Mouse (Mus musculus): ENCODE measurements around the gene Creb3l1. TPM values are rescaled to one million over a fixed set of nuclear protein-coding genes. Genes with fewer than 3 reads are reported as not detected.

Gene Creb3l1
- polyA plus RNA-seq, 1 experiment, result 8.9 TPM

- no peak for DNase-seq
- Histone ChIP-seq H3K27ac (ENCODE audit: insufficient read depth, low read depth, low read length) (no peak within 1 kb of the TSS), H3K27me3 (replicated peaks; ENCODE audit: control insufficient read depth, insufficient read depth, low read length) (peaks cover 8% of the 10 kb centered on the region; the same call in 1 of the 2 replicates), H3K4me3 (ENCODE audit: insufficient read depth, low read depth, low read length) (peak within 1 kb of the TSS; percentile 36), H3K4me1 (ENCODE audit: control insufficient read depth, insufficient read depth, low read length) (peaks cover 5% of the 10 kb centered on the region; the same call in 1 of the 2 replicates), H3K36me3 (ENCODE audit: control insufficient read depth, insufficient read depth, low read length) (no peaks in the 10 kb centered on the region)
- WGBS, result 5% methylated on average over 79 of the region's 79 CpGs
- TF ChIP-seq CTCF (conservative IDR thresholded peaks at IDR 0.05; ENCODE audit: insufficient read depth, insufficient read length, low read depth, low read length) (no peak), POLR2A (IDR thresholded peaks at IDR 0.05; ENCODE audit: low read depth, low read length) (no peak)
These were observed 48.4 kb downstream of the Creb3l1 start, which contains the start of gene Dgkz for GRCm38 (mm10) chr2:91975581-91976541. Dgkz (minus strand) TSS chr2:91975864.

GRCm38 (mm10) chr2:91973416-91974135 lies 50.7 kb downstream of the Creb3l1 start:
- no peaks in the 10 kb centered on the region for H3K36me3 ChIP-seq (ENCODE audit: control insufficient read depth, insufficient read depth, low read length)
- H3K4me3 ChIP-seq (ENCODE audit: insufficient read depth, low read depth, low read length), result no peak overlapping the region
- DNase-seq, result no peak
- H3K4me1 ChIP-seq (ENCODE audit: control insufficient read depth, insufficient read depth, low read length), result peaks cover 5% of the 10 kb centered on the region; the same call in 1 of the 2 replicates
- TF ChIP-seq CTCF (conservative IDR thresholded peaks at IDR 0.05; ENCODE audit: insufficient read depth, insufficient read length, low read depth, low read length) (no peak), POLR2A (IDR thresholded peaks at IDR 0.05; ENCODE audit: low read depth, low read length) (no peak)
- H3K27me3 ChIP-seq (replicated peaks; ENCODE audit: control insufficient read depth, insufficient read depth, low read length), result peaks cover 8% of the 10 kb centered on the region; the same call in 1 of the 2 replicates
- 89% methylated on average over 7 of the region's 7 CpGs for WGBS
- H3K27ac ChIP-seq (ENCODE audit: insufficient read depth, low read depth, low read length), result no peak overlapping the region

DNA sequence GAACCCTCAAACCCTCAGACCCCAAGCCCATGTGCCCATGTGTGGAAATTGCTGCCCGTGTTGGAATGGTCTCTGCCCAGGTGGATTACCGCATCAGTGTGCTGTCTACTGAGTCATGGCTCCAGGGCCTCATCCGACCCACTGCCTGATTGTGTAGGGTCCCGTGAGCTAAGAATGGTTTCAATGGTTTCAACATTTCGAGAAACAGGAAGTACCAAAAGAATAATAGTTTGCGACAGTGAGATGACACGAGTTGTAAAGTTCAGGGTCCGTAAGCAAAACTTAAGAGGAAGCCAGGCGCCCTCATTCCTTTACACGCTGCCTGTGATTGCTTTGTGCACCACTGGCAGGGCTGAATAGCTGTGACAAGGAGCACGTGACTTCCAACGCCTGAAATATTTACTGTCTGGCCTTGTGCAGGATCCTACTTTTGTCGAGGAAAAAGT lies 52.2 kb downstream of the Creb3l1 start:
- DNase-seq, result no peak
- no peak for TF ChIP-seq CTCF (conservative IDR thresholded peaks at IDR 0.05; ENCODE audit: insufficient read depth, insufficient read length, low read depth, low read length)
- peak overlapping the region; percentile 80 for H3K27ac ChIP-seq (ENCODE audit: insufficient read depth, low read depth, low read length)
- H3K4me3 ChIP-seq (ENCODE audit: insufficient read depth, low read depth, low read length), result no peak overlapping the region
- no peaks in the 10 kb centered on the region for H3K36me3 ChIP-seq (ENCODE audit: control insufficient read depth, insufficient read depth, low read length)
- peaks cover 5% of the 10 kb centered on the region; the same call in 1 of the 2 replicates for H3K4me1 ChIP-seq (ENCODE audit: control insufficient read depth, insufficient read depth, low read length)
- 46% methylated on average over 13 of the region's 13 CpGs for WGBS
- H3K27me3 ChIP-seq (replicated peaks; ENCODE audit: control insufficient read depth, insufficient read depth, low read length), result peaks cover 8% of the 10 kb centered on the region; the same call in 1 of the 2 replicates

DNA sequence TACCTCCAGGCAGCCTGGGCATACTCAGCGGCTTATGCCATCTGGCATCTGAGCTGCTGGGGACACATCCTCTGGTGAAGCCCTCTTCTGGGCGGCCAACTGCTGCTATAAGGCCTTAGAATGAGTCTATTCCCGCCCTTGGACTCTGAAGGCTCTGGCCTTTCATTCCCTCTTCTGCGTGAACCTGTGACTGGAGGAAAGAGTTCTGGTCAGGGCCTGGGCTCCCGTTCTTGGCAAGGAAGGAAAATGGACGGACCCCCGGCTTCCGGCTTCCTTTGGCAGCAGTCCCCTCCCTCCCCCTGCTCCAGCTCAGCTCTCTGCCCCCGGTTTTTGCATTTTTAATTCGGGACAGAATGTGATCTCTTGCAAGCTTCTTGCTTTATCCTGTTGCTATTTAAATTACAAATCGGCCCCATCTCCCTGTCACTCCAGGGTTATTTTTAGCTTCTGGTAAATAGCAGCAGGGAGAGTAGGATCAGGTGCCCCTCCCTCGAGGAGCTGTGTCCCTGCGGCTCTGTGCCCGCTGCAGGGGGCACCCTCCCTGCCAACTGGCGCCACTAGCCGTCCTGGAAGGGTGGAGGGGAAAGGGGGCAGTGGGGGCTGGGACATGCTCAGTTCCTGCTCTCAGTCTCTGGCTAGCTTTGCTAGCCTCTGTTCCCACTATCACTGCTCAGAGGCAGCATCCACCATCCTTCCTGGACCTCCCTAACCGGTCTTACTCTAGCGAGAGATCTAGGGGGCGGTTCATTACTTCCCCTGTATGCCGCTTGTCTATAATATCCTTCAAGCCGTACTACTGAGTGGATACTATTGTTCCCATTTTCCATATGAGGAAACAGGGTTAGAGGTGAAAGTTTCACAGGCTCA lies 52.8 kb downstream of the Creb3l1 start:
- H3K36me3 ChIP-seq (ENCODE audit: control insufficient read depth, insufficient read depth, low read length), result no peaks in the 10 kb centered on the region
- no peak overlapping the region for H3K4me3 ChIP-seq (ENCODE audit: insufficient read depth, low read depth, low read length)
- 28% methylated on average over 21 of the region's 21 CpGs for WGBS
- H3K27me3 ChIP-seq (replicated peaks; ENCODE audit: control insufficient read depth, insufficient read depth, low read length), result peaks cover 8% of the 10 kb centered on the region; the same call in 1 of the 2 replicates
- TF ChIP-seq POLR2A (IDR thresholded peaks at IDR 0.05; ENCODE audit: low read depth, low read length) (no peak), CTCF (conservative IDR thresholded peaks at IDR 0.05; ENCODE audit: insufficient read depth, insufficient read length, low read depth, low read length) (no peak)
- DNase-seq, result no peak
- peaks cover 5% of the 10 kb centered on the region; the same call in 1 of the 2 replicates for H3K4me1 ChIP-seq (ENCODE audit: control insufficient read depth, insufficient read depth, low read length)
- peak overlapping the region; percentile 80 for H3K27ac ChIP-seq (ENCODE audit: insufficient read depth, low read depth, low read length)

- H3K4me3 ChIP-seq (ENCODE audit: insufficient read depth, low read depth, low read length), result no peak overlapping the region
- H3K36me3 ChIP-seq (ENCODE audit: control insufficient read depth, insufficient read depth, low read length), result no peaks in the 10 kb centered on the region
- H3K27ac ChIP-seq (ENCODE audit: insufficient read depth, low read depth, low read length), result peak overlapping the region; percentile 92
- peaks cover 5% of the 10 kb centered on the region; the same call in 1 of the 2 replicates for H3K4me1 ChIP-seq (ENCODE audit: control insufficient read depth, insufficient read depth, low read length)
- H3K27me3 ChIP-seq (replicated peaks; ENCODE audit: control insufficient read depth, insufficient read depth, low read length), result no peaks in the 10 kb centered on the region
- WGBS, result 43% methylated on average over 11 of the region's 11 CpGs
- DNase-seq, result peak; percentile 74
- no peak for TF ChIP-seq POLR2A (IDR thresholded peaks at IDR 0.05; ENCODE audit: low read depth, low read length)
- no peak for TF ChIP-seq CTCF (conservative IDR thresholded peaks at IDR 0.05; ENCODE audit: insufficient read depth, insufficient read length, low read depth, low read length)
These were observed 56.3 kb downstream of the Creb3l1 start for GRCm38 (mm10) chr2:91967962-91968361.

DNA sequence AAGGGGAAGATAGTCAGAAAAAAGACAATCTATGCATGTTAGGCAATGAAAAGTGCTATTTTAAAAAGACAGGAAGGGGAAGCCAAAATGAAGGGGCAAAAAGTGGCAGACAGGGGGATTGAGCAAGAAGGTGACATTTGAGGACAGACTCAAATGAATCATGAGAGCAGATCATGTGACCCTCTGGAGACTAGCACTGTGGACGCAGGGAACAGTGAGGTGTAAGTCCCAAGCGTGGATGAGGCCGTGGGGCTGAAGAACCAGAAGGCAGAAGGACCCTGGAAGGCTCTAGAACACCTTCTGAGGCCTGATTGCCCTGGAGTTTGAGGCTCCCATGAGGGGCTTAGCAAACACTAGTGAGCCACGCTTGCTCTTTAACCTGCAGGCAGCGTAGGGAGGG lies 57.9 kb downstream of the Creb3l1 start:
- WGBS, result 94% methylated on average over 5 of the region's 5 CpGs
- DNase-seq, result no peak
- H3K27ac ChIP-seq (ENCODE audit: insufficient read depth, low read depth, low read length), result no peak overlapping the region

More for the DNA sequence above, 57.9 kb downstream of the Creb3l1 start:
- TF ChIP-seq CTCF (conservative IDR thresholded peaks at IDR 0.05; ENCODE audit: insufficient read depth, insufficient read length, low read depth, low read length) (no peak), POLR2A (IDR thresholded peaks at IDR 0.05; ENCODE audit: low read depth, low read length) (no peak)
- peaks cover 6% of the 10 kb centered on the region; the same call in 1 of the 2 replicates for H3K4me1 ChIP-seq (ENCODE audit: control insufficient read depth, insufficient read depth, low read length)
- H3K36me3 ChIP-seq (ENCODE audit: control insufficient read depth, insufficient read depth, low read length), result no peaks in the 10 kb centered on the region
- no peak overlapping the region for H3K4me3 ChIP-seq (ENCODE audit: insufficient read depth, low read depth, low read length)
- H3K27me3 ChIP-seq (replicated peaks; ENCODE audit: control insufficient read depth, insufficient read depth, low read length), result no peaks in the 10 kb centered on the region
